Mouse (Mus musculus) stomach, postnatal 0 days (tissue): ENCODE measurements at regions not wholly inside any gene's neighbourhood (a gene's known extent, or its start where the extent isn't known, plus 50 kb on each side); places are given as distances from the start of the nearest gene placed in this dataset.

Source experiments
- ATAC-seq: fragments of 200-750 bp; cut with Nextera tagmentation; 2 replicates; pipeline ENCODE4 v1.8.0; 2017; ENCODE audit not compliant: low FRiP score, low TSS enrichment
- DNase-seq: peaks from one replicate; pipeline ENCODE4 v3.0.0-alpha.2; 2016; ENCODE audit warnings: low spot score
- H3K27ac ChIP-seq: fragments of 300-500 bp; sonication (generic); replicated peaks from 2 replicates; pipeline ENCODE4 v1.5.1; 2014; ENCODE audit warnings: mild to moderate bottlenecking, control low read depth
- H3K27me3 ChIP-seq: fragments of 300-500 bp; sonication (generic); 2 replicates; pipeline ENCODE4 v1.6.1; 2014; ENCODE audit warnings: low read length; ENCODE audit not compliant: control insufficient read depth, insufficient read depth
- H3K36me3 ChIP-seq: fragments of 300-500 bp; sonication (generic); 2 replicates; pipeline ENCODE4 v1.6.1; 2014; ENCODE audit warnings: low read length, mixed read lengths; ENCODE audit not compliant: control insufficient read depth, insufficient read depth
- H3K4me1 ChIP-seq: fragments of 300-500 bp; sonication (generic); replicated peaks from 2 replicates; pipeline ENCODE4 v1.6.1; 2014; ENCODE audit warnings: antibody characterized with exemption; ENCODE audit not compliant: control insufficient read depth, insufficient read depth
- H3K4me2 ChIP-seq: fragments of 300-500 bp; sonication (generic); replicated peaks from 2 replicates; pipeline ENCODE4 v1.6.1; 2014; ENCODE audit warnings: low read depth, mild to moderate bottlenecking, control low read depth, moderate library complexity
- H3K4me3 ChIP-seq: fragments of 300-500 bp; sonication (generic); 2 replicates; pipeline ENCODE4 v1.5.1; 2014; ENCODE audit warnings: low read depth, low read length, control low read depth
- H3K9ac ChIP-seq: fragments of 300-500 bp; sonication (generic); 2 replicates; pipeline ENCODE4 v1.6.1; 2014; ENCODE audit warnings: mild to moderate bottlenecking, low read length, control low read depth, mixed read lengths
- H3K9me3 ChIP-seq: fragments of 300-500 bp; sonication (generic); 2 replicates; pipeline ENCODE4 v1.6.1; 2016; ENCODE audit warnings: low read length; ENCODE audit not compliant: control insufficient read depth
- CTCF ChIP-seq: IDR thresholded peaks from 2 replicates; pipeline ENCODE4 v1.5.1; 2016; ENCODE audit warnings: antibody characterized with exemption, low read depth, mild to moderate bottlenecking, moderate library complexity
- EP300 ChIP-seq: optimal IDR thresholded peaks from 2 replicates; pipeline ENCODE3; 2016; ENCODE audit warnings: antibody characterized with exemption
- WGBS: fragments of 180-500 bp; shearing (Covaris S2); extraction: QIAGEN DNeasy Blood & Tissue Kit; methylation state at CpG from one replicate; pipeline ENCODE4 v1.1.7; 2014; 5-methylcytosine and 5-hydroxymethylcytosine counted together

DNA sequence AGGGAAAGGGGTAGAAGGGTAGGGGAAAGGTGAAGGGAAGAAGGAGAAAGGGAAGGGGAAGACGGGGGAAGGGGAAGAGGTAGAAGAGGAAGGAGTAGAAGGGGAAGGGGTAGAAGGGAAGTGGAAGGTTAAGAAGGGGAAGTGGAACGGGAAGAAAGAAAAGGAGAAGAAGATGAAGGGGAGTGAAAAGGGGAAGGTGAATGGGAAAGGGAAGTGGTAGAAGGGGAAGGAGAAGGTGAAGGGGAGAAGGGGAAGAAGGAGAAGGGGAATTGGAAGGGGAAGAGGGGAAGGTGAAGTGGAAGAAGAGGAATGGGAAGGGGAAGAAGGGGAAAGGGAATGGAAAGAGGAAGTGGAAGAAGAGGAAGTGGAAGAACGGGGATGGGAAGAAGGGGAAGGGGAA is 737.3 kb upstream of the Cdh12 start:
- Histone ChIP-seq H3K4me2 (no peak overlapping the region), H3K36me3 (no peaks in the 10 kb centered on the region), H3K4me3 (no peak overlapping the region), H3K4me1 (no peaks in the 10 kb centered on the region), H3K9me3 (no peaks in the 10 kb centered on the region), H3K9ac (no peak overlapping the region), H3K27ac (no peak overlapping the region), H3K27me3 (no peaks in the 10 kb centered on the region)
- no peak for ATAC-seq
- no peak for DNase-seq
- 76% methylated on average over 3 of the region's 3 CpGs for whole genome bisulfite sequencing
- TF ChIP-seq EP300 (no peak), CTCF (no peak)
